Mouse (Mus musculus) lung, postnatal 36 days (tissue): ENCODE results near the gene Cma2.
A peak's percentile ranks its signal among the peaks of the same experiment; 100 is the strongest.
"Not testable (repeated sequence)": the region's sequence is repeated elsewhere in the genome, so short reads cannot be mapped to it uniquely, and the experiment has no call there.

ENCODE experiments used
- DNase-seq: peaks from one replicate; pipeline ENCODE4 v3.0.0; 2022; ENCODE audit warnings: mixed read lengths

Gene Cma2

GRCm38 (mm10) chr14:55950346-55951030, at the start of gene Cma2:
Cma2 (plus strand) TSS chr14:55950980.
- DNase-seq = no peak

- DNase-seq = no peak
Observed at GRCm38 (mm10) chr14:55905518-55905917, 45.3 kb upstream of the Cma2 start.

- no peak for DNase-seq
Observed at GRCm38 (mm10) chr14:55913406-55913805, 37.4 kb upstream of the Cma2 start.

- DNase-seq = peak; percentile 95
Observed at GRCm38 (mm10) chr14:55918240-55919082, 32.3 kb upstream of the Cma2 start.

- no peak for DNase-seq
Observed at GRCm38 (mm10) chr14:55922475-55923232, 28.1 kb upstream of the Cma2 start.

GRCm38 (mm10) chr14:55926847-55927246, 23.9 kb upstream of the Cma2 start:
- DNase-seq = no peak

GRCm38 (mm10) chr14:55929263-55929997, 21.4 kb upstream of the Cma2 start:
- no peak for DNase-seq

- DNase-seq = peak; percentile 91
Observed at GRCm38 (mm10) chr14:55933586-55933985, 17.2 kb upstream of the Cma2 start.

GRCm38 (mm10) chr14:55940070-55940800, 10.5 kb upstream of the Cma2 start:
- no peak for DNase-seq

- no peak for DNase-seq
Observed at GRCm38 (mm10) chr14:55943601-55944000, 7.2 kb upstream of the Cma2 start.

- DNase-seq = no peak
Observed at GRCm38 (mm10) chr14:55944575-55944974, 6.2 kb upstream of the Cma2 start, which contains the start of gene Cma1. Cma1 (minus strand) TSS chr14:55944675.

- no peak for DNase-seq
Observed at GRCm38 (mm10) chr14:55946269-55946969, 4.4 kb upstream of the Cma2 start.

- DNase-seq = no peak
Observed at GRCm38 (mm10) chr14:55963263-55963662, 12.5 kb downstream of the Cma2 start.

GRCm38 (mm10) chr14:55963900-55964299, 13.1 kb downstream of the Cma2 start:
- DNase-seq = not testable (repeated sequence)

- DNase-seq = not testable (repeated sequence)
Observed at GRCm38 (mm10) chr14:55987464-55987863, 36.7 kb downstream of the Cma2 start.

GRCm38 (mm10) chr14:56013147-56013546, 62.4 kb downstream of the Cma2 start:
- no peak for DNase-seq

- DNase-seq = no peak
Observed at GRCm38 (mm10) chr14:56013924-56014323, 63.1 kb downstream of the Cma2 start.

GRCm38 (mm10) chr14:56017671-56018070, 66.9 kb downstream of the Cma2 start, which contains the start of gene Mcpt1:
Mcpt1 (plus strand) TSS chr14:56017971.
- not testable (repeated sequence) for DNase-seq

GRCm38 (mm10) chr14:56019446-56019845, 68.7 kb downstream of the Cma2 start:
- no peak for DNase-seq

- not testable (repeated sequence) for DNase-seq
Observed at GRCm38 (mm10) chr14:56021305-56021704, 70.5 kb downstream of the Cma2 start.
